Mouse (Mus musculus) embryonic facial prominence, embryonic 14.5 days (tissue): ENCODE measurements around the gene Ppef1. TPM values are rescaled to one million over a fixed set of nuclear protein-coding genes. Genes with fewer than 3 reads are reported as not detected.

Experiments used
- ATAC-seq: fragments of 200-750 bp; cut with Nextera tagmentation; 2 replicates; pipeline ENCODE4 v1.8.0; 2017; ENCODE audit warnings: low read depth, moderate number of reproducible peaks, moderate TSS enrichment
- DNase-seq: peaks from one replicate; pipeline ENCODE4 v3.0.0-alpha.2; 2015; ENCODE audit warnings: low spot score
- H3K27ac ChIP-seq: fragments of 300-500 bp; sonication (generic); replicated peaks from 2 replicates; pipeline ENCODE4 v1.5.1; 2014; ENCODE audit warnings: low read depth, mild to moderate bottlenecking, low read length, moderate library complexity
- H3K27me3 ChIP-seq: fragments of 300-500 bp; sonication (generic); replicated peaks from 2 replicates; pipeline ENCODE4 v1.6.1; 2014; ENCODE audit warnings: low read length; ENCODE audit not compliant: control insufficient read depth, insufficient read depth
- H3K36me3 ChIP-seq: fragments of 300-500 bp; sonication (generic); 2 replicates; pipeline ENCODE4 v1.6.1; 2014; ENCODE audit warnings: low read length, mixed read lengths; ENCODE audit not compliant: control insufficient read depth, insufficient read depth
- H3K4me1 ChIP-seq: fragments of 300-500 bp; sonication (generic); 2 replicates; pipeline ENCODE4 v1.6.1; 2014; ENCODE audit warnings: antibody characterized with exemption, low read length; ENCODE audit not compliant: control insufficient read depth, insufficient read depth
- H3K4me2 ChIP-seq: fragments of 300-500 bp; sonication (generic); 2 replicates; pipeline ENCODE4 v1.6.1; 2014; ENCODE audit warnings: low read depth, mild to moderate bottlenecking, low read length, moderate library complexity, mixed read lengths
- H3K4me3 ChIP-seq: fragments of 300-500 bp; sonication (generic); 2 replicates; pipeline ENCODE4 v1.5.1; 2014; ENCODE audit warnings: low read depth, mild to moderate bottlenecking, low read length
- H3K9ac ChIP-seq: fragments of 300-500 bp; sonication (generic); 2 replicates; pipeline ENCODE4 v1.6.1; 2014; ENCODE audit warnings: low read depth, mild to moderate bottlenecking, low read length, moderate library complexity, mixed read lengths
- H3K9me3 ChIP-seq: fragments of 300-500 bp; sonication (generic); 2 replicates; pipeline ENCODE4 v1.6.1; 2016; ENCODE audit warnings: low read length; ENCODE audit not compliant: control insufficient read depth
- WGBS: fragments of 180-500 bp; shearing (Covaris S2); extraction: QIAGEN DNeasy Blood & Tissue Kit; methylation state at CpG from one replicate; pipeline ENCODE4 v1.1.7; 2014; 5-methylcytosine and 5-hydroxymethylcytosine counted together
- polyA plus RNA-seq: library from polyadenylated mRNA; unstranded; fragments of >200 nt; fragmentation: Nextera tagmentation; extraction: Ambion mirVana; gene quantifications from 2 replicates; pipeline ENCODE4 v1.2.1, GENCODE M21; 2014

Gene Ppef1
- polyA plus RNA-seq, 1 experiment from 2014 or later, result 4.5 TPM

DNA sequence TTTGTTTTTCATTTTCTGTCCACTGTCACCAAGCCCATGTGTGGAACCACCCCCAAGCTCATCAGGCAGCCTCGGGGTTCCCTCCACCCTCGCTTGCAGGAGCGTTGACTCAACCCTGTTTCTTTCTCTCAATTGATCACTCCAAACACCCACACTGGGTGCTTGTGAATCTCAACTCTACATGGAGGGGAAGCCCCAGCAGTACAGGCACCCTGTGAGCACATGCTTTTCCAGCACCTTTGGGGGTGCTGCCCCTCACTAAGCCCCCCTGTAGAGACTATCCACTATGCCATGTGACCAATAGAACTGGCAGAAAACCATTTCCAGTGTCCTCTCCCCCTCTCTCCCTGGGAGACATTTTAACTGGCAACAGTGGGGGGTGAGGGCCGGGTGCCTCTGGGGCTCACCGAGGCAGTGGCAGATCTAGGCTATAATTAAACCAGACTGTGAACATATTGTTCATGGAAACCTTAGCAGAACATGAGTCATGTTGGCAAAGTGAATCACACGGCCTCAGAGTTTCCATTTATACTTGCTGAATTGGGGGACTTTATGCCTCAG, 131.5 kb downstream of the Ppef1 start:
- 52% methylated on average over 6 of the region's 6 CpGs for WGBS
- peaks cover 5% of the 10 kb centered on the region; the same call in 1 of the 2 replicates for H3K4me1 ChIP-seq

DNA sequence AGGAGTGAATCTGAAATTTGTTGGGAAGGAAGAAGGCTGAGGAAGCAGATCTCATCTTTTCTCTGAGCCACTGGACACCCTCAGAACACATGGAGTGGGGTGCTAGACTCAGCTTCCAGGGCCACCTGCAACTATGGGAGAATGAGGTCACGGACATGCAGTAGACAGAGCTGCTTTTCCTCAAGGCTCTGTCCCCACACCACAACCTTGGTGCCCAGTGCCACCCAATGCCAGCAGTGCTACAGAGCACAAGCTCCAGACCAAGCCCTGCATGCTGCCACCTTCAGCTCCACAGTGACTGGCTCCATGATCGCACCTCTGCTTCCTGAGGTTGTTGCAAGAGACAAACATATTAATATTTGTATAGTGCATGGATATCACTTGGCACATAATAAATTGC, 132.2 kb downstream of the Ppef1 start:
- H3K4me2 ChIP-seq, result no peak overlapping the region
- H3K4me3 ChIP-seq, result no peak overlapping the region
- 93% methylated on average over 2 of the region's 2 CpGs for WGBS
- ATAC-seq (no peak), DNase-seq (no peak)
- peaks cover 5% of the 10 kb centered on the region; the same call in 1 of the 2 replicates for H3K4me1 ChIP-seq
- no peak overlapping the region for H3K9ac ChIP-seq
- no peaks in the 10 kb centered on the region for H3K36me3 ChIP-seq
- no peak overlapping the region for H3K27ac ChIP-seq
- H3K9me3 ChIP-seq, result no peaks in the 10 kb centered on the region
- 0 out of 2 replicates have a peak, but pooled peaks cover 6% of the 10 kb centered on the region for H3K27me3 ChIP-seq

More for the DNA sequence above, 131.5 kb downstream of the Ppef1 start:
- Histone ChIP-seq H3K4me2 (no peak overlapping the region), H3K27ac (no peak overlapping the region), H3K36me3 (no peaks in the 10 kb centered on the region), H3K9ac (no peak overlapping the region), H3K4me3 (no peak overlapping the region), H3K9me3 (no peaks in the 10 kb centered on the region), H3K27me3 (0 out of 2 replicates have a peak, but pooled peaks cover 6% of the 10 kb centered on the region)
- DNase-seq (peak; percentile 52), ATAC-seq (peak; percentile 30; the same call in 1 of the 2 replicates)

DNA sequence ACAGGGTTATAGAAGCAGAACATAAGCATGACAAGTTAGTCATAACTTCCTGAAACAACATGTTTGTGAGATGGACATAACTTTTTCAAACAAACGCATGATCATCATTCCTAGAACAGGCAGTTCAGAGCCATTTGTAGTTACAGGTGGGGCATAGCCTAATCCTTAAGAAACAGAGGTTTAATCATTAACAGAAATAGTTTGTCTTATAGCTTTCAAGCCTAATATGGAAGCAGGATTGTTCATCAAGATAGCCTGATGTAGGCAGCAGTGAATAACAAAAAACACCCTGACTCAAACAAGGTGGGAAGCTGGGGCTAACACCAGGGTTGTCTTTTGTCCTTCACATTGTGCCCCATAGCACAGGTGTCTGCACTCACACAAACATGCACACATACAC, 132.8 kb downstream of the Ppef1 start:
- Histone ChIP-seq H3K4me2 (no peak overlapping the region), H3K4me1 (peaks cover 5% of the 10 kb centered on the region; the same call in 1 of the 2 replicates), H3K27me3 (0 out of 2 replicates have a peak, but pooled peaks cover 6% of the 10 kb centered on the region), H3K9me3 (no peaks in the 10 kb centered on the region), H3K9ac (no peak overlapping the region), H3K36me3 (no peaks in the 10 kb centered on the region), H3K4me3 (no peak overlapping the region), H3K27ac (no peak overlapping the region)
- no peak for ATAC-seq
- no peak for DNase-seq
- 86% methylated on average over 1 of the region's 1 CpGs for WGBS

DNA sequence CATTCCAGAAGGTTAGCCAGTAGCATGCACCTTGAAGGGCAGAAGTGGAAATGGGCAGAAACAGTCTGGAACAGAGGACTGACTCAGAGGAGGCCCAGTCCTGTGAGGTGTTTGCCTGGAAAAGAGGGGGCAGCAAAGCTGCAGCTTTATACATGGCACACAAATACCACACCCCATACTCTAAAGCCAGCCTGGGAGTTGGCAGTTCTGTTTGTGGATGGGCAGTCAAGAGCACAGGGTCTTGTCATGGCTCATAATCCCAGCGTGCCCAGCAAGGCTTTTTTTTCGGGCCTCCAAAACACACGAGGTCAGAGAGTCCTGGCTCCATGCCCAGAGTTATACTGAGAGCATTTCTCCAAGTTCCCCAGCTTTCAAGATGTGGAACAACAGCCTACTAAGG, 134.5 kb downstream of the Ppef1 start:
- Histone ChIP-seq H3K36me3 (no peaks in the 10 kb centered on the region), H3K4me3 (no peak overlapping the region), H3K4me1 (peaks cover 5% of the 10 kb centered on the region; the same call in 1 of the 2 replicates), H3K4me2 (no peak overlapping the region), H3K9me3 (no peaks in the 10 kb centered on the region), H3K27ac (no peak overlapping the region), H3K27me3 (0 out of 2 replicates have a peak, but pooled peaks cover 6% of the 10 kb centered on the region), H3K9ac (no peak overlapping the region)
- ATAC-seq, result no peak
- 35% methylated on average over 3 of the region's 3 CpGs for WGBS
- peak; percentile 46 for DNase-seq

DNA sequence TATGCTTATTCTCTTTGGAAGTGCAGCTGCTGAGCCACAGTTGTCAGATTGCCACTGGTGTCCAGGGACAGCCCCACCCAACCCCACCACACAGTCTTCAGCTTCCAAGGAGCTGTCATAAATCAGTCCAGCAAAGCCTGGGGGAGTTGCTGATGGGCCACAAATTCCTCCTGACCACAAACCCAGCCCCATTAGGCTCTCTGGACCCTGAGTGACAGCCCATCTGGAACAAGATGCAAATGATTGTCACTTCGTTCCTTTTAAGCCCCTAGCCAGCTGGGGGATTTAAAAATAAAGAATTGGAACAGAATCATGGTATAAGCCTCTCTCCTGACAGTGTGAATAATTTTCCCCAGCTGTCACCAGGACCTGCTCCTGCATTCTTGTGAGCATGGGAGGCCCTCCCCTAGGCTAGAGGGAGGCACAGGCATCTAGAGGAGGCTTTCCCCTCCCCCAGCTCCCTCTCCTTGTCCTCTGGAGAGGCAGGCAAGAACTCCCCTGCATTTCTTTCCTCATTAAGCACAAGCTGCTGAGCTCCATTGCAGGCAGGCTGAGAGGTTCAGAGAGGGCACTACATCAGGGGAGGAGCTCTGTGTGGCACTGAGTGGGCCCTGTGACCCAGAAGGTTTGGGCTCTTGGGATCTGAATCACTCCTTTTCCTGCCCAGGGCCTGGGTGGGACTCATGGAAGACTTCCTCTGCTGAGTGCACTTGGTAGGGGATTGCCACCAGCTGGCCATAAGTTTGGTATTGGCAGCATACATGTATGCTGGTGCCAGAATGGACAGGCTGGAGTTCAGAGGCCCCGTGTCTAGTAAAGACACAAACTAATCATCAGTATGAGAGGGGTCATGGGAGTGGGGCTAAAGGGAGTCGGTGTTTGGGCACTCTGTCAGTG, 136.8 kb downstream of the Ppef1 start:
- 0 out of 2 replicates have a peak, but pooled peaks cover 6% of the 10 kb centered on the region for H3K27me3 ChIP-seq
- peak; percentile 93 for ATAC-seq
- no peak overlapping the region for H3K4me2 ChIP-seq
- H3K4me1 ChIP-seq, result peaks cover 1% of the 10 kb centered on the region; the same call in 1 of the 2 replicates
- H3K9me3 ChIP-seq, result no peaks in the 10 kb centered on the region
- no peaks in the 10 kb centered on the region for H3K36me3 ChIP-seq
- H3K9ac ChIP-seq, result no peak overlapping the region
- no peak overlapping the region for H3K4me3 ChIP-seq
- 47% methylated on average over 3 of the region's 3 CpGs for WGBS
- no peak overlapping the region; the same call in none of the 2 replicates for H3K27ac ChIP-seq
- DNase-seq, result peak; percentile 91

DNA sequence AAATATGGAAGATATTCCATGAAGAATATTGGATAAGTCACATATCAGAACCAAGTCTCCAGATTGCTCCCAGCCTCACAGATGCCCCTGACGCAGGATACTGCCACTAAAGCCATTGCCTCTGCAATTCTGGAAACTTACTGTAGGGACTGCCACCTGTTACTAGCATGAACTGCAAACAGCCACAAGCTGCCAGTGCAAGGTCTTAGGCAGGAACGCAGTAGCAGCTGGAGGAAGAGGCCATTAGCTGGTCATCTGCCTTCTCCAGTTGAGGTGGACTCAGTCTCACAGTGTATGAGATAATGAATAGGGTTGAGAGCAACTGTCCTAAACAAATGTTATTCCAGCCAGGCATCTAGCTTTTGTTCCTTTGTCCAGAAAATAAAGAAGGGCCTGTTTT, 137.5 kb downstream of the Ppef1 start:
- Histone ChIP-seq H3K9ac (no peak overlapping the region), H3K4me1 (no peaks in the 10 kb centered on the region; the same call in 1 of the 2 replicates), H3K27me3 (0 out of 2 replicates have a peak, but pooled peaks cover 6% of the 10 kb centered on the region), H3K4me3 (no peak overlapping the region), H3K9me3 (no peaks in the 10 kb centered on the region), H3K36me3 (no peaks in the 10 kb centered on the region), H3K27ac (no peak overlapping the region; the same call in 1 of the 2 replicates), H3K4me2 (no peak overlapping the region)
- 66% methylated on average over 2 of the region's 2 CpGs for WGBS
- peak; percentile 48; the same call in 1 of the 2 replicates for ATAC-seq
- peak; percentile 29 for DNase-seq

DNA sequence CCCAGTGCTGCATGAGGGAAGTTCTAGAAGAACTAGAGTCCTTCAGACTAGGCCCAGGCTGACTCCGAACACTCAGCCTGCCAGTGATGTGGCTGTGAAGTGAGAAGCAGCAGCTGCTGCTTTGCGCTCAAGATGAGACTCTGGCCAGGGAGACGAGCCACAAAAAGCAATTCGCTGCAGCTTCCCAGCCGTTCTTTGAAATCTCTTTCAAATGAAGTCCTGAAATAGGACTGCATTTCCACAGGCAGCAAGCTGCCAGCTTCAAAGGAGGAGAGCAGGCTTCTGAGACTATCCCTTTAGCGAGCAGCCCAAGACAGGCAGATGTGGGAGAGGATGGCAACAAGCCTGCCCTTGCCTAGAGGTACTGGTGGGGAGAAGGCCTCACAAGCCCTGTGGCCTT, 142.6 kb downstream of the Ppef1 start:
- ATAC-seq (no peak), DNase-seq (no peak)
- H3K27me3 ChIP-seq, result no peaks in the 10 kb centered on the region; the same call in 1 of the 2 replicates
- 75% methylated on average over 6 of the region's 6 CpGs for WGBS
- H3K27ac ChIP-seq, result no peak overlapping the region
- no peaks in the 10 kb centered on the region for H3K4me1 ChIP-seq
- no peak overlapping the region for H3K9ac ChIP-seq
- no peaks in the 10 kb centered on the region for H3K9me3 ChIP-seq
- H3K4me2 ChIP-seq, result no peak overlapping the region
- no peaks in the 10 kb centered on the region for H3K36me3 ChIP-seq
- H3K4me3 ChIP-seq, result no peak overlapping the region

DNA sequence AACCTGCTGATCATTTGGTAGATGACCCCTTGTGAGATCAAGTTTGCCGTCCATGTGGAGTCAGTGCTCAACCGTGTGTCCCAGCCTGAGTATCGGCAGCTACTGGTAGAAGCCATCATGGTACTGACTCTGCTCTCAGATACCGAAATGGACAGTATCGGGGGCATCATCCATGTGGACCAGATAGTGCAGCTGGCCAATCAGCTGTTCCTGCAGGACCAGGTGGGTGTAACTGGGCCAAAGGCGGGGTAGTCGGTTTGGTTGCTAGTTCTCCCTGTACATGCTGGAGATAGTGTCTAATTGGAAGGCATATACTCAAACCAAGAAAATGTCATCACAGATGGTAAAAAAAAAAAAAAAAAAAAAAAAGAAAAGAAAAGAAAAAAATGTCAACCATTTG, 145.4 kb downstream of the Ppef1 start:
- H3K4me3 ChIP-seq, result no peak overlapping the region
- ATAC-seq (no peak), DNase-seq (no peak)
- no peaks in the 10 kb centered on the region for H3K9me3 ChIP-seq
- H3K27ac ChIP-seq, result no peak overlapping the region
- 96% methylated on average over 7 of the region's 7 CpGs for WGBS
- H3K27me3 ChIP-seq, result no peaks in the 10 kb centered on the region; the same call in 1 of the 2 replicates
- H3K36me3 ChIP-seq, result no peaks in the 10 kb centered on the region
- H3K4me1 ChIP-seq, result no peaks in the 10 kb centered on the region
- no peak overlapping the region for H3K9ac ChIP-seq
- no peak overlapping the region for H3K4me2 ChIP-seq
